Mouse (Mus musculus) hindbrain, embryonic 10.5 days (tissue): ENCODE measurements around the gene Rwdd2b. TPM values are rescaled to one million over a fixed set of nuclear protein-coding genes. Genes with fewer than 3 reads are reported as not detected.

ENCODE experiments used
- DNase-seq: peaks from one replicate; pipeline ENCODE4 v3.0.0-alpha.2; 2017; ENCODE audit warnings: low spot score
- H3K27ac ChIP-seq: fragments of 300-500 bp; sonication (generic); 2 replicates; pipeline ENCODE4 v1.5.1; 2016; ENCODE audit warnings: mild to moderate bottlenecking, moderate library complexity
- H3K27me3 ChIP-seq: fragments of 300-500 bp; sonication (generic); 2 replicates; pipeline ENCODE4 v1.6.1; 2016; ENCODE audit warnings: mild to moderate bottlenecking; ENCODE audit not compliant: poor library complexity, insufficient read depth, severe bottlenecking
- H3K36me3 ChIP-seq: fragments of 300-500 bp; sonication (generic); 2 replicates; pipeline ENCODE4 v1.6.1; 2016; ENCODE audit warnings: mild to moderate bottlenecking, moderate library complexity
- H3K4me1 ChIP-seq: fragments of 300-500 bp; sonication (generic); replicated peaks from 2 replicates; pipeline ENCODE4 v1.6.1; 2016; ENCODE audit warnings: mild to moderate bottlenecking
- H3K4me3 ChIP-seq: fragments of 300-500 bp; sonication (generic); 2 replicates; pipeline ENCODE4 v1.5.1; 2016; ENCODE audit warnings: mild to moderate bottlenecking, moderate library complexity
- H3K9me3 ChIP-seq: fragments of 300-500 bp; sonication (generic); 2 replicates; pipeline ENCODE4 v1.6.1; 2016; ENCODE audit warnings: mild to moderate bottlenecking, moderate library complexity
- WGBS: fragments of 180-500 bp; shearing (Covaris S2); methylation state at CpG from one replicate; pipeline ENCODE4 v1.1.7; 2016; 5-methylcytosine and 5-hydroxymethylcytosine counted together
- polyA plus RNA-seq: library from polyadenylated mRNA; unstranded; fragments of >200 nt; fragmentation: Nextera tagmentation; extraction: Ambion mirVana; gene quantifications from 2 replicates; pipeline ENCODE4 v1.2.1, GENCODE M21; 2016

Gene Rwdd2b
- 12.0 and 12.1 TPM in 2 replicates for polyA plus RNA-seq

DNA sequence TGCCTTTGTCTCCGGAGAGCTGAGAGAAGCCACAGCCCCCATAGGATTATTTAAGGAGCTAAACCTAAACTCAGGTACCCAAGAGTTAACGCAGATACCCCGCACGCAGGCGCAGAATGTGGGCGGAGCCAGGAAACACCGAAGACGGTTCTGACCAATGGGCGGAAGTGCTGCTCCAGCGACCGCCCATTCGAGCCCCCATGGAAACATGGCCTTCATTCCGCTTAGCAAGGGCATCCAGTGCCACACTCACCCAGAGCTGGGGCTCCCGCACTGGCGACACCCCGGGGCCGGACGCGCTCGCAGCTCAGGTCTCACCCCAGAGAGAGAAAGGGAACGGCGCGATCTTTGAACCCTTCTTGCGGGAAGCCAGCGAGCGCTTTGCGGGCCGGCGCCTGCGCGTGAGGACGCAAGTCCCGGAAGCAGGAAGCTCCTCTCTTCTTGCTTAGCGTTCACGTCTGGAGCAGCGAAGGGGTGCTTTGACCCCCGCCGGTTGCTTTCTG is at the start of gene Rwdd2b:
Gene Rwdd2b, minus strand, starts transcription at position 390 of the 503 bp plus-strand sequence.
- Histone ChIP-seq H3K4me1 (peaks cover 17% of the 10 kb centered on the region), H3K27me3 (no peaks in the 10 kb centered on the region), H3K36me3 (no peaks in the 10 kb centered on the region), H3K4me3 (peak within 1 kb of the TSS; percentile 69), H3K27ac (peak within 1 kb of the TSS; percentile 93), H3K9me3 (no peaks in the 10 kb centered on the region)
- WGBS = under 1% methylated on average over 38 of the region's 38 CpGs
- peak; percentile 92 for DNase-seq

DNA sequence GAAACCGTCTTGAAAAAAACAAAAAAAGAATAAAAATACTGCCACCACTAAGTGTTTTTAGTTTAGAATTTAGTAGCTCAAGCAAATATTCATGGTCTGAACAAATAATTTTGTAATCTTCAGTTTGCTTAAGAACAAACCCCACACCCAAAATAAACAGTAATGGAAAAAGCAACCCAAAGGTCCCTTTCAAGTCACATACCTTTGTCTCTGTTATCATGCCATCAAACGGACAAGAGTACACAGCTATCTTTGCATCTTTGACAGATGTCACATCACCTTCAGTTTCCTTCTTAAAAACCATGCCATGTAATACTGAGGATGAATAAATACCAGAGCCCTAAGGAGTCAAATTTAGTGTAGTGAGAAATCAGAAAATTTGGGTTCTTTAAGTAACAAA is 48.2 kb upstream of the Rwdd2b start:
- 82% methylated on average over 2 of the region's 2 CpGs for WGBS
- Histone ChIP-seq H3K9me3 (no peaks in the 10 kb centered on the region), H3K27ac (no peak overlapping the region), H3K27me3 (no peaks in the 10 kb centered on the region), H3K36me3 (peaks cover 98% of the 10 kb centered on the region), H3K4me1 (no peaks in the 10 kb centered on the region), H3K4me3 (no peak overlapping the region)
- DNase-seq = no peak

DNA sequence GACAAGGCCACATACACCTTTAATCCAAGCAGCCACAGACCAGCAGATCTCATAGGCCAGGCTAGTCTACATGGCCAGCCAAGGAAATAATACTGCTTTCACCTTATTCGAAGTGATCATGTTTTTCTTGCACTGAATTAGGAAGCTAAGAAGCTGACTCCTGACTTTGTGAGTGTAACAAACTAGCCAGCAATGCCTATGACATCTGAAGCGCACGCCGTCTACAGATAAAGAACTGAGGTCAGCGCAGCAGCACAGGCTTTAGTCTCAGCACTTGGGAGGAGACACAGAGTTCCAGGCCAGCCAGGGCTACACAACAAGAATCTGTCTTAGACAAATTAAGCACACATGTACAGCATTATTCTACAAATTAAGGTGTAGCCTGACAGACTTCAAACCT is 46.4 kb upstream of the Rwdd2b start:
- 98% methylated on average over 5 of the region's 5 CpGs for WGBS
- Histone ChIP-seq H3K36me3 (peaks cover 98% of the 10 kb centered on the region), H3K9me3 (no peaks in the 10 kb centered on the region), H3K4me3 (no peak overlapping the region), H3K27me3 (no peaks in the 10 kb centered on the region), H3K27ac (no peak overlapping the region), H3K4me1 (no peaks in the 10 kb centered on the region)
- no peak for DNase-seq

DNA sequence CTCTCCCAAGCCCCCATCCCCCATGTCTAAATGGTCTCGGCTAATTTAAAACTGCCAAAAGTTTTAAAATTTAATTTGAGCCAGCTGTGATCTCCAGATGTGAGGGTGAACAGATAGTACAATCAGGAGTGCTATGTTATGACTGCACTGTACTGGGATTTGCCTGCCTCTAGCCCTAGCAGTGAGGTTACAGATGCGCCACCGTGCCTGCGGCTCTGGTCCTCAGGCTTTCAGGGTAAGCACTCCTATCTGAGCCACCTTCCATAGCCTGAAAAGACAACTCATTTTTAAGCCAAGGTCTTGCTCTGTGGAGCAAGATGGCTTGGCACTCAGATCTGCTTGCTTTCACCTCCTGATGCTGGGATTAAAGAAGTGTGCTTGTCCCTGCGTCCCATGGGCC is 44.0 kb upstream of the Rwdd2b start:
- no peak for DNase-seq
- 93% methylated on average over 5 of the region's 5 CpGs for WGBS
- Histone ChIP-seq H3K9me3 (no peaks in the 10 kb centered on the region), H3K4me3 (no peak overlapping the region), H3K4me1 (no peaks in the 10 kb centered on the region), H3K27ac (no peak overlapping the region), H3K27me3 (no peaks in the 10 kb centered on the region), H3K36me3 (peaks cover 95% of the 10 kb centered on the region)

DNA sequence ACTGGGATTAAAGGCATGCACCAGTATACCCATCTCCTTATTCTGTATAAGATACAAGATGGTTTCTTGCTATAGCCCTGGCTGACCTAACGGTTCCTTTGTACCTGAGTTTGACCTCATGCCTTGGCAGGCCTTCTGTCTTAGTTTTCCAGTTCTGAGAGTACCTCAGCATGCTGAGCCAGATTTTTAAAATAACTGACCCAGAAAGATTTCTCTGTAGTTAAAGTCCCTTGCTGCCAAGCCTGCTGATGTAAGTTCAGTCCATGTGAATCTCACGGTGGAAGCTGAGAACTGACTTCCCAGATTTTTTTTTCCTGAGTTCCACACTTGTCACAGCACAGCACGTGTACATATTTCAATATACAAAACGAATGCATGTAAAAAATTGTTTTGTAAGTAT is 30.2 kb upstream of the Rwdd2b start:
- Histone ChIP-seq H3K36me3 (peaks cover 96% of the 10 kb centered on the region), H3K9me3 (no peaks in the 10 kb centered on the region), H3K27me3 (no peaks in the 10 kb centered on the region), H3K4me1 (no peaks in the 10 kb centered on the region), H3K4me3 (no peak overlapping the region), H3K27ac (no peak overlapping the region)
- DNase-seq = no peak
- WGBS = 88% methylated on average over 4 of the region's 4 CpGs

DNA sequence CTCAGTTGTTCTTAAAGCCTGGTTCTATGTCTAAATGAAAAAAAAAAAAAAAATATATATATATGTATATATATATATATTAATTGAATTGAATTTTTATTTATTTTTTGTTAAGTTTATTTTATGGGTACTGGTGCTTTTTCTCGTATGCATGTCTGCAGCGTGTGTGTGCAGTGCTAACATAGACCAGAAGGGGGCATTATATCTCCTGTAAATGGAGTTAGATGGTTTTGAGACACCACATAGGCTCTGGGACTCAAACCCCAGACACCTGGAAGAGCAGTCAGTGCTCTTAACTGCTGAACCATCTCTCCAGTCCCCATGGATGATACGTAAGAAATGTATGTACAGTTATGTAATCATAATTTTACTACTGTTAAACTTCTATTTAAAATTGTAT is 18.4 kb upstream of the Rwdd2b start:
- Histone ChIP-seq H3K27me3 (no peaks in the 10 kb centered on the region), H3K9me3 (no peaks in the 10 kb centered on the region), H3K4me3 (no peak overlapping the region), H3K27ac (no peak overlapping the region), H3K36me3 (peaks cover 47% of the 10 kb centered on the region), H3K4me1 (peaks cover 22% of the 10 kb centered on the region)
- no peak for DNase-seq
- WGBS = 97% methylated on average over 3 of the region's 3 CpGs

DNA sequence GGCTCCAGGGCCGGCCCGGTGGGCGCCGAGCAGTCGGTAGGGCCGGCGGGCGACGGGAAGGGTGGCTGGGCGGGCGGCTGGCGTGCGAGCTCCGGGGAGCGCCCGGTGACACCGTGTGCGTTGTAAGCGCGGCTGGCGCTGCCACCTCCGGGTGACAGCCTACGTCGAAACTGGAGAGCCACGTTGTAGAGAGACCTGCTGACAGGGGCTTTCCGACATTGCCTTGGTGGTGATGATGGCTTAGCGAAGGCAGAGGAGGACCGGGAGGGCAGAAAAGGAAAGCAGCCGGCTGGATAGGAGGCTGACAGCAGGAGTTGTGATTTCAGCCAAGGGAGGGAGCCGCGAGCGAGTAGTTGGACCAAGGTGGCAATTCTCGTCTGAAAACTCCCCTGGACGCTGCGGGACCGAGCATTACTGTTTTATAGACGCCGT is 14.8 kb upstream of the Rwdd2b start:
- under 1% methylated on average over 38 of the region's 38 CpGs for WGBS
- H3K9me3 ChIP-seq = no peaks in the 10 kb centered on the region
- H3K27ac ChIP-seq = peak overlapping the region; percentile 92
- no peaks in the 10 kb centered on the region for H3K27me3 ChIP-seq
- peaks cover 22% of the 10 kb centered on the region for H3K4me1 ChIP-seq
- peaks cover 17% of the 10 kb centered on the region for H3K36me3 ChIP-seq
- DNase-seq = no peak
- peak overlapping the region; percentile 97 for H3K4me3 ChIP-seq

DNA sequence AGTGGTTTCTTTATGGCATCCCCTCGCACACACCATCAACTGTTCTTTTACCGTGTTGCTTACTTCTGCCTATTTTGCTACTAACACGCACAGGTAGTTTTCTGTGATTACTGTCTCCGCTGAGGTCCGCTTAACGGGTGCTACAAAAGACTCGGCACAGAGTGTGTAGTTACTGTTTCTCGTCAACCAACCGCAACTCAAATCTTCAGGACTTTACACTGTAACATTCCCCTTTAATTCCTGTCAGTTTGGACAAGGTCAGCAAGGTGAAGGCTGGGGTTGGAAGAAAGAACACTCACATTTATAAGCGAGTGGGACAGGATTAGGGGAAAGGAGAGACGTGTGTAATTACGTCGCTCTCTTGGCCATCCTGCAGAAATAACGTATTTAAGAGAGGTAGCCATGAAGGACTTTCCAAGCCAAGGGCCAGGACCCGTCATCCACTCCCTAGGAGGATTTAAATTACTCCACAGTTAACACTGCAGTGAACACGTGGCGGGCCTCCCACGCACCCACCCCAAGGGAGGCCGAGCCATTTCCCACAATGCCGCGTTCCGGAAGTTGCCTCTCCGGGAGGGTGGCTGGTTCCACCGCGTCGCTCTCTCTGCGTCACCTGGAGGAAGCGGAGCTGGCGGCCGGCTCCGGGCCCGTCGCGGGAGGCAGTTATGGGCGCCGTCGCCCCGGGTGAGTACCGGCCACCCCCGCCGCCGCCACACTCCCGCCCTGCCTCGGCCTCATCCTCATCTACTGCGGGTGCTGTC is 14.2 kb upstream of the Rwdd2b start, which contains the start of gene Usp16:
Gene Usp16, plus strand, starts transcription at position 285 of the 761 bp plus-strand sequence.
- peak; percentile 88 for DNase-seq
- peaks cover 22% of the 10 kb centered on the region for H3K4me1 ChIP-seq
- H3K27ac ChIP-seq = peak within 1 kb of the TSS; percentile 92
- 9% methylated on average over 45 of the region's 45 CpGs for WGBS
- H3K4me3 ChIP-seq = peak within 1 kb of the TSS; percentile 97
- H3K9me3 ChIP-seq = no peaks in the 10 kb centered on the region
- no peaks in the 10 kb centered on the region for H3K27me3 ChIP-seq
- peaks cover 12% of the 10 kb centered on the region for H3K36me3 ChIP-seq

DNA sequence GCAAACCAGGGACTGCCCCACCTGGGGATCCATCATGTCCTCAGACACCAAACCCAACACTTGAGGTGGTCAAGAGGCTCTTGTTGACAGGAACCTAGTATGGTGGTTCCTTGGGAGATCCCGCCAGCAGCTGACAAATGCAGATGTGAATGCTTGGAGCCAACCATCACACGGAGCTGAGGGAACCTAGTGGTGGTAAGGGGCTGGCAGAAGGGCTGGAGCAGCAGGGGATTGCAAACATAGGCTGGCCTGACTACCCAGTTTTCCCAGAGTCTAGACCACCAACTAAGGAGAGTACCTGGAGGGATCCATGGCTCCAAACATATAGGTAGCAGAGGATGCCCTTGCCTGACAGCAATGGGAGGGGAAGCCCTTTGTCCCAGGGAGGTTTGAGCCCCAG is 12.9 kb upstream of the Rwdd2b start:
- Histone ChIP-seq H3K4me1 (peaks cover 22% of the 10 kb centered on the region), H3K9me3 (no peaks in the 10 kb centered on the region), H3K27me3 (no peaks in the 10 kb centered on the region), H3K36me3 (no peaks in the 10 kb centered on the region), H3K27ac (no peak overlapping the region), H3K4me3 (no peak overlapping the region)
- DNase-seq = no peak
- 87% methylated on average over 2 of the region's 2 CpGs for WGBS

DNA sequence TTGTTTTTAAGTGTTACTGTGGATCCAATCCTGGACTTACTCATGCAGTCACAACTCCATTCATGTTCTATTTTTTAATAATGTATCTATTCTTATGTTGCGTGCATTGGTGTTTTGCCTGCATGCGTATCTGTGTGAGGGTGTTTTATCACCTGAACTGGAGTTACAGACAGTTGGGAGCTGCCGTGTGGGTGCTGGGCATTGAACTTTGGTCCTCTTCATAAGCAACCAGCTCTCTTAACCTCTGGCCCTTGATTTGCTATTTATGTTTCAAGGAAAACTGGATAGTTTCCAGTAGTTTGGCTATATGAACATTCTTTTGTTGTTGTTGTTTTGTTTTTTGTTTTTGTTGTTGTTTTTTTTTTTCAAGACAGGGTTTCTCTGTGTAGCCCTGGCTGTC is 5.2 kb upstream of the Rwdd2b start:
- no peaks in the 10 kb centered on the region for H3K9me3 ChIP-seq
- H3K36me3 ChIP-seq = no peaks in the 10 kb centered on the region
- peaks cover 11% of the 10 kb centered on the region for H3K4me1 ChIP-seq
- no peak overlapping the region for H3K27ac ChIP-seq
- no peak overlapping the region for H3K4me3 ChIP-seq
- WGBS = 95% methylated on average over 3 of the region's 3 CpGs
- H3K27me3 ChIP-seq = no peaks in the 10 kb centered on the region
- DNase-seq = no peak

DNA sequence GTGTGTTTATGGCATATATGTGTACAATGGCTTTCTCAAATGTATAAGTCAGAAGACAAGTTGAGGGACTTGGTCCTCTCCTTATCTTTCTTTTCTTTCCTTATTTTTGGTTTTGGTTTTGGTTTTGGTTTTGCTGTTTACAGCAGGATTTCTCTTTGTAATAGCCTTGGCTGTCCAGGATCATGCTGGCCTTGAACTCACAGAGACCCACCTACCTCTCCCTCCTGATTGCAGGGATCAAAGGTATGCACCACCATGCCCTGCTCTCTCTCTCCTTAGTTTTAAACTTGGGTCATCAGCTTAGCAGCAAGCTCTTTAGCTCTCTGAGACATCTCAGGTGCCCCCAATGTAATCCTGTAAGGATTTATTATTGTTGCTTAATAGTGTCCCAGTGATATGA is 4.7 kb upstream of the Rwdd2b start:
- H3K36me3 ChIP-seq = no peaks in the 10 kb centered on the region
- H3K4me1 ChIP-seq = peaks cover 11% of the 10 kb centered on the region
- no peak for DNase-seq
- H3K27ac ChIP-seq = no peak overlapping the region
- no peak overlapping the region for H3K4me3 ChIP-seq
- no peaks in the 10 kb centered on the region for H3K27me3 ChIP-seq
- H3K9me3 ChIP-seq = no peaks in the 10 kb centered on the region

DNA sequence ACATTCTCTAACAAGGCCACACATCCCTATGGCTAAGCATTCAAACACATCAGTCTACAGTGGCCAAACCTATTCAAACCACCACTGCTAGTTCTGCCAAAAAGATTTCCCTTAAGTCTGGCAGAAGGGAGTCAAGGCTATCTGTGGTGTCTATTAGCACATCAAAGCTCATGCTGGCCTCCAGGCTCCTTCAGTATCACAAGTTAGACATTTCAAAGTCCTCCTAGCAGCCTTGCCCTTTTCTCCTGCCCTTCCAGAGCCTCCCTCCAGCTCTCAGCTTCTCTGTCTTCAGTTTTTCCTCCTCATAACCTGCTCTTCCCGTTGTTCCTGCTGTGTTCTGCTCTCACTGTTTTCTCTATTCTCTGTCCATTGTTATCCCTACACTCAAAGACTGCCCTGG is 3.7 kb upstream of the Rwdd2b start:
- WGBS = 42% methylated on average over 1 of the region's 1 CpGs
- Histone ChIP-seq H3K27me3 (no peaks in the 10 kb centered on the region), H3K36me3 (no peaks in the 10 kb centered on the region), H3K4me3 (no peak overlapping the region), H3K9me3 (no peaks in the 10 kb centered on the region), H3K4me1 (peaks cover 17% of the 10 kb centered on the region), H3K27ac (no peak overlapping the region)
- no peak for DNase-seq

DNA sequence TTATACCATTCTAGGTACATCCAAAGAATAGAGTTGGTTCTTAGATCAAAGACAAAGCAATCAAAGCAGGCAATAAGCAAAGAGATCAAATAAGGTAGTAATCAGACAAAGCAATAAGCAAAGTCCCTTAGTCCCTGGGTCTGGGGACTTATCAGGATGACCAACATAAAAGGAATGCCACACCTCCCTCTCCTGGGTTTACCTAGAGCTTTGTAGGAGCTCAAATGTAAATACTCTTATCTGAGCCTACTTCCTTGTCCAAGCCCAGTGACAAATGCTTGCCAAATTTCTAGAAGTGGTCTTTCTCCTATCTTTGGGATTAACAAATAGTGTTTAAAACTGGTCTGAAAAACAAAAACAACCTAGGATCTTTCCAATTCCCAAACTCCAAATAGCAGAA is 2.9 kb upstream of the Rwdd2b start:
- Histone ChIP-seq H3K4me1 (peaks cover 17% of the 10 kb centered on the region), H3K27me3 (no peaks in the 10 kb centered on the region)

More for the DNA sequence above, 2.9 kb upstream of the Rwdd2b start:
- no peaks in the 10 kb centered on the region for H3K9me3 ChIP-seq
- H3K27ac ChIP-seq = no peak overlapping the region
- H3K36me3 ChIP-seq = no peaks in the 10 kb centered on the region
- no peak overlapping the region for H3K4me3 ChIP-seq
- no peak for DNase-seq
